Mouse (Mus musculus): ENCODE measurements around the gene Klhl5. TPM values are rescaled to one million over a fixed set of nuclear protein-coding genes. Genes with fewer than 3 reads are reported as not detected.
A peak's percentile ranks its signal among the peaks of the same experiment; 100 is the strongest.

Klhl5 gene
- polyA plus RNA-seq, 1 experiment, result 25.2 TPM

DNA sequence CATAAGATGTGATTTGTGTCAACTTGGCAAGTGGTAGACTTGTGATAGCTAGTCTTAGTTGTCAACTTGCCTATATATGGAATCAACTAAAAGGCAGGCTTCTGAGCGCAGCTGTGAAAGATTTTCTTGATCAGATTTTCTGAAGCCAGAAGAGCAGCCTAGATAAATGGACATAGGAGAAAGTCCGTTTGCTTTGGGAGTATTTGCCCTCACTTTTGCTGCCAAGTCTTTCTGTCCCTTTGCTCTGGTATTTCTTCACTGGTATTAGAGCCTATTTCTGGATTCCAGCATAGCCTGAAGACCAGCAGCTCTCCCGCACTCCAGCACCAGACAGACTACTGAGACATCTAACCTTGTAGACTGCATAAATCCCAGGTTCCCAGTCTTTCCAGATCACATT, 15.3 kb downstream of the Klhl5 start:
- Histone ChIP-seq H3K36me3 (ENCODE audit: control insufficient read depth, insufficient read depth, low read length) (no peaks in the 10 kb centered on the region), H3K4me3 (ENCODE audit: insufficient read depth, low read depth, low read length) (no peak overlapping the region), H3K27ac (ENCODE audit: insufficient read depth, low read depth, low read length) (no peak overlapping the region), H3K27me3 (replicated peaks; ENCODE audit: control insufficient read depth, insufficient read depth, low read length) (no peaks in the 10 kb centered on the region), H3K4me1 (ENCODE audit: control insufficient read depth, insufficient read depth, low read length) (peaks cover 9% of the 10 kb centered on the region; the same call in 1 of the 2 replicates)
- TF ChIP-seq POLR2A (IDR thresholded peaks at IDR 0.05; ENCODE audit: low read depth, low read length) (no peak), CTCF (conservative IDR thresholded peaks at IDR 0.05; ENCODE audit: insufficient read depth, insufficient read length, low read depth, low read length) (no peak)
- DNase-seq, result peak; percentile 14
- whole genome bisulfite sequencing, result 71% methylated on average over 3 of the region's 3 CpGs

DNA sequence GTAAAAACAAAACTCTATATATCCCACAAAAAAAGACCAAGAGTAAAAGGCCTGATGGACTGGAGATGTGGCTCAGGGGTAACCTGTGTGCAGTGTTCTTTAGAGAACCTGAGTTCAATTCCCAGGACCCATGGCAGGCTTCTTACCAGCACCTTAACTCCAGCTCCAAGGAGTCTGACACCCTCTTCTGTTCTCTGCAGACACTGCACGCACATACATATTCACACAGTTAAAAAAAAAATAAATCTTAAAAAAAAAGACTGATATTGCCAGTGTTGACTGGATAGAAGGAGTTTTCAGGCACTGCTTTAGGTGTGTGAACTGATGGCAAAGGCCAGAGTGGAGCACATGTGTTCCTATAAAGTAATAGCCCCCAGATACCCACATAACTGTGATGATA, 18.8 kb downstream of the Klhl5 start:
- TF ChIP-seq CTCF (conservative IDR thresholded peaks at IDR 0.05; ENCODE audit: insufficient read depth, insufficient read length, low read depth, low read length) (no peak), POLR2A (IDR thresholded peaks at IDR 0.05; ENCODE audit: low read depth, low read length) (no peak)
- H3K36me3 ChIP-seq (ENCODE audit: control insufficient read depth, insufficient read depth, low read length), result no peaks in the 10 kb centered on the region
- 98% methylated on average over 1 of the region's 1 CpGs for WGBS
- no peaks in the 10 kb centered on the region for H3K27me3 ChIP-seq (replicated peaks; ENCODE audit: control insufficient read depth, insufficient read depth, low read length)
- no peak overlapping the region for H3K27ac ChIP-seq (ENCODE audit: insufficient read depth, low read depth, low read length)
- peaks cover 9% of the 10 kb centered on the region; the same call in 1 of the 2 replicates for H3K4me1 ChIP-seq (ENCODE audit: control insufficient read depth, insufficient read depth, low read length)
- DNase-seq, result no peak
- H3K4me3 ChIP-seq (ENCODE audit: insufficient read depth, low read depth, low read length), result no peak overlapping the region

DNA sequence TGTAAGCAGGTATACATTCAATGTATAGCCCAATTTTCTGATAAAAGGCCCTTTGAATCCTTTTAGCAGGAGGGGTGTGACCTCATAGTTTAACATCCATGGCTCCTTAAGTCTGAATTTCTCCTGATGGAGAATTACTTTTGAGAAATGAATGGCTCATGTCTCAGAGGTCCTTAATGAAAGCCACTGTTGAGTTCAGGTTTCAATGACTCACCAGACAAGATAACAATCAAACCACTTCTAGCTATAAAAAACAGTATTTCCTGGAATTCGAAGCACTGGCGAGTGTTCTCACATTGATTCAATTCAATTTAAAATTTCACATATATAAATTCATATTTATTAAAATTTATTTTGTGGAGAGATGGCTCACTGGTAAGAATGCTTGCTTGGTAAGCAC, 21.1 kb downstream of the Klhl5 start:
- Histone ChIP-seq H3K27me3 (replicated peaks; ENCODE audit: control insufficient read depth, insufficient read depth, low read length) (no peaks in the 10 kb centered on the region), H3K36me3 (ENCODE audit: control insufficient read depth, insufficient read depth, low read length) (no peaks in the 10 kb centered on the region), H3K27ac (ENCODE audit: insufficient read depth, low read depth, low read length) (no peak overlapping the region), H3K4me1 (ENCODE audit: control insufficient read depth, insufficient read depth, low read length) (peaks cover 8% of the 10 kb centered on the region; the same call in 1 of the 2 replicates), H3K4me3 (ENCODE audit: insufficient read depth, low read depth, low read length) (no peak overlapping the region)
- TF ChIP-seq POLR2A (IDR thresholded peaks at IDR 0.05; ENCODE audit: low read depth, low read length), result no peak
- no peak for TF ChIP-seq CTCF (conservative IDR thresholded peaks at IDR 0.05; ENCODE audit: insufficient read depth, insufficient read length, low read depth, low read length)
- no peak for DNase-seq
- 58% methylated on average over 2 of the region's 2 CpGs for WGBS

DNA sequence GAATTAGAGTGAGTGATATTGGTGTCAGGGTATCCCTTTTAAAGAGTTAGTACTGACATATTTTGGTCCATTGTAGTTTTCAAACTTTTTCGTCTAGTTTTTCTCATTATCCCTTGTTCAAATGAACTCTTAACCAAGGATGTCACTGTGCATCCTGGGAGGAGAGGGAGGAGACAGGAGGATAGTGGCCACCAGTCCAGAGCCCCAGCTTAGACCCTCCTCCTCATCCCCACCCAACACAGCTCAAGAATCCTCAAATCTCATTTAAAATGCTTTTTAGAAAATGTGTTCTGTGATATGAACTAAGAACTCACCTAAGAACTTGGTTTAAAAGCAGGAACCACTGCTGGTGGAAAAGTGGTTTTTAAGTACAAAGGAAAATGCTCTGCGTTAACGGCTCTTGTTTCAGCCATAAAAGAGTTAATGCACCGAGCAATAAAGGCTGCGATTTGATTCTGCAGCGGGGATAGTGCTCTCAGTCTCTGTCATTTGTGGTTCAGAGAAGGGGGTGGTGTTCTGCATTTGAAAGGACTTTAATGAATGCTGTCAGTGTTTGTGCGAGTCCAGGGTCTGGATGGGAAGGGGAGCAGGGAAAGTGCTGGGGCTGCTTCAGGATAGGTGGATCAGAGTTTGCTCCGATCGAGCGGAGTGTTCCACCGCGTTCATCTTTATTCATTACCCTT, 23.3 kb downstream of the Klhl5 start:
- no peaks in the 10 kb centered on the region for H3K36me3 ChIP-seq (ENCODE audit: control insufficient read depth, insufficient read depth, low read length)
- no peak for DNase-seq
- H3K4me3 ChIP-seq (ENCODE audit: insufficient read depth, low read depth, low read length), result peak overlapping the region; percentile 41
- H3K27me3 ChIP-seq (replicated peaks; ENCODE audit: control insufficient read depth, insufficient read depth, low read length), result no peaks in the 10 kb centered on the region
- no peak for TF ChIP-seq CTCF (conservative IDR thresholded peaks at IDR 0.05; ENCODE audit: insufficient read depth, insufficient read length, low read depth, low read length)
- TF ChIP-seq POLR2A (IDR thresholded peaks at IDR 0.05; ENCODE audit: low read depth, low read length), result no peak
- peaks cover 8% of the 10 kb centered on the region; the same call in 1 of the 2 replicates for H3K4me1 ChIP-seq (ENCODE audit: control insufficient read depth, insufficient read depth, low read length)
- WGBS, result 21% methylated on average over 12 of the region's 12 CpGs
- H3K27ac ChIP-seq (ENCODE audit: insufficient read depth, low read depth, low read length), result no peak overlapping the region

DNA sequence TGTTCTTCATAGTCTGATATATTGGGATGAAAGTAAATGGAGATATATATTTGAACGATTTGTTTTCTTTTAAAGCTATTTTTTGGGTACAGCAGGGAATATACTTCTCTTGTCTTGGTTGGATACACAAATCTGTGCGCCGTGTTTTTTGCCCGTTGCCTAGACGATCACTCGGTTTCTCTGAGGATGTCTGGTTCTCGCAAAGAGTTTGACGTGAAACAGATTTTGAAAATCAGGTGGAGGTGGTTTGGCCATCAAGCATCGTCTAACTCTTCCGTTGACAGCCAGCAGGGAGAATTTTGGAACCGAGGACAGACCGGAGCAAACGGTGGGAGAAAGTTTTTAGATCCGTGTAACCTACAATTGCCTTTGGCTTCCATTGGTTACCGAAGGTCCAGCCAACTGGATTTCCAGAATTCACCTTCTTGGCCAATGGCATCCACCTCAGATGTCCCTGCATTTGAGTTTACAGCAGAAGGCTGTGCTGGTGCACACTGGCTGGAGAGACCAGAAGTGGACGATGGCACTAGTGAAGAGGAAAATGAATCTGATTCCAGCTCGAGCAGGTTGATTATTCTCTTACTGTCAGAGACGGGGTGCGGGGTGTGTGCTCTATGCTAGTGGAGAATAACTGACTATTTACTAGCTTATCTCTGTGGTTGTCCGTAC, 24.0 kb downstream of the Klhl5 start:
- H3K4me1 ChIP-seq (ENCODE audit: control insufficient read depth, insufficient read depth, low read length), result peaks cover 8% of the 10 kb centered on the region; the same call in 1 of the 2 replicates
- no peaks in the 10 kb centered on the region for H3K36me3 ChIP-seq (ENCODE audit: control insufficient read depth, insufficient read depth, low read length)
- no peaks in the 10 kb centered on the region for H3K27me3 ChIP-seq (replicated peaks; ENCODE audit: control insufficient read depth, insufficient read depth, low read length)
- 33% methylated on average over 20 of the region's 20 CpGs for WGBS
- H3K27ac ChIP-seq (ENCODE audit: insufficient read depth, low read depth, low read length), result no peak overlapping the region
- TF ChIP-seq CTCF (conservative IDR thresholded peaks at IDR 0.05; ENCODE audit: insufficient read depth, insufficient read length, low read depth, low read length) (no peak), POLR2A (IDR thresholded peaks at IDR 0.05; ENCODE audit: low read depth, low read length) (no peak)
- H3K4me3 ChIP-seq (ENCODE audit: insufficient read depth, low read depth, low read length), result peak overlapping the region; percentile 44
- no peak for DNase-seq

DNA sequence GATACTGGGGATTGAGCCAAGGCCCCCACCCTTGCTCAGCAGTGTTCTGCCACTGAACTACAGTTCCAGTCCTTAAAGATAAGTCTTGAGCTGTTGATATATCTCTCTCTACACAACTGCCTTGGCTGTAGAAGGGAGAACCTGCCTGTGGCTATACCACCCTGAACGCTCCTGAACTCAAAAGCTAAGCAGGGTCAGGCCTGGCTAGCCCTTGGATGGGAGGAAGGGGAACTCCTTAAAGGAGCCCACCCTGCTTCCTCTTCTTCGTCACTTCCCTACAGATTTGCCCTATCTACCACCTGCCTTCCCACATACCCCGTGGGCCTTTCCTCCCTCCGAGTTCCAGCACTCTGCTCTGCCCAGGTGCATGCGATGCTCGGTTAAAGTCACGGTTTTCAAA, 28.8 kb downstream of the Klhl5 start:
- H3K4me1 ChIP-seq (ENCODE audit: control insufficient read depth, insufficient read depth, low read length), result 0 out of 2 replicates have a peak, but pooled peaks cover 4% of the 10 kb centered on the region
- WGBS, result 79% methylated on average over 7 of the region's 7 CpGs
- H3K36me3 ChIP-seq (ENCODE audit: control insufficient read depth, insufficient read depth, low read length), result no peaks in the 10 kb centered on the region
- no peak for DNase-seq
- TF ChIP-seq CTCF (conservative IDR thresholded peaks at IDR 0.05; ENCODE audit: insufficient read depth, insufficient read length, low read depth, low read length) (no peak), POLR2A (IDR thresholded peaks at IDR 0.05; ENCODE audit: low read depth, low read length) (no peak)
- no peaks in the 10 kb centered on the region for H3K27me3 ChIP-seq (replicated peaks; ENCODE audit: control insufficient read depth, insufficient read depth, low read length)
- H3K4me3 ChIP-seq (ENCODE audit: insufficient read depth, low read depth, low read length), result no peak overlapping the region
- no peak overlapping the region for H3K27ac ChIP-seq (ENCODE audit: insufficient read depth, low read depth, low read length)

DNA sequence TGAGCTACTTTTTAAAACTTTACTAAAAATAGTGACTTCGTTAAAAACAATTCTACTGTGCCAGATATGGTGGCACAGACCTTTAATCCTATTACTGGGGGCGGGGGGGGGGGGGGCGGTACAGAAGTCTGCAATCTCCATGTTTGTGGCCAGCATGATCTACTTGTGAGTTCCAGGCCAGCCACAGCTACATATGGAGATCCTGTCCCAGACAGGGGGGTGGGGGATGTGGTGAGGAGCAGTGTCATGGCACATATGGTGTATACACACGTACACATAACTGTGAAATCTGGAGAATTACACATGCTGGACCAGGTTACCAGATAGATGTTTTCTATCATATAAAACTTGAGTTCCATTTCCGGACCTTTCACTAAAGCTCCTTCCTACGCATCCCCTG, 29.7 kb downstream of the Klhl5 start:
- 90% methylated on average over 6 of the region's 6 CpGs for WGBS
- no peak overlapping the region for H3K27ac ChIP-seq (ENCODE audit: insufficient read depth, low read depth, low read length)
- H3K4me1 ChIP-seq (ENCODE audit: control insufficient read depth, insufficient read depth, low read length), result no peaks in the 10 kb centered on the region
- no peak overlapping the region for H3K4me3 ChIP-seq (ENCODE audit: insufficient read depth, low read depth, low read length)
- no peak for DNase-seq
- no peak for TF ChIP-seq POLR2A (IDR thresholded peaks at IDR 0.05; ENCODE audit: low read depth, low read length)
- no peak for TF ChIP-seq CTCF (conservative IDR thresholded peaks at IDR 0.05; ENCODE audit: insufficient read depth, insufficient read length, low read depth, low read length)
- H3K27me3 ChIP-seq (replicated peaks; ENCODE audit: control insufficient read depth, insufficient read depth, low read length), result no peaks in the 10 kb centered on the region
- H3K36me3 ChIP-seq (ENCODE audit: control insufficient read depth, insufficient read depth, low read length), result no peaks in the 10 kb centered on the region

Measured in kidney, adult 2 months (tissue).